Mouse (Mus musculus): ENCODE measurements around the gene Mtrex.

The Mtrex gene

GRCm38 (mm10) chr13:112870039-112870690 lies 57.0 kb downstream of the Mtrex start:
- DNase-seq (ENCODE audit: low read depth, low spot score), result no peak

GRCm38 (mm10) chr13:112867381-112867780 lies 59.8 kb downstream of the Mtrex start:
- no peak for DNase-seq (ENCODE audit: low read depth, low spot score)

GRCm38 (mm10) chr13:112866782-112867181 lies 60.4 kb downstream of the Mtrex start:
- no peak for DNase-seq (ENCODE audit: low read depth, low spot score)

- no peak for DNase-seq (ENCODE audit: low read depth, low spot score)
Measured at GRCm38 (mm10) chr13:112862978-112863677, 64.1 kb downstream of the Mtrex start.

GRCm38 (mm10) chr13:112862342-112862741 lies 64.9 kb downstream of the Mtrex start:
- no peak for DNase-seq (ENCODE audit: low read depth, low spot score)

GRCm38 (mm10) chr13:112861825-112862306 lies 65.3 kb downstream of the Mtrex start:
- no peak for DNase-seq (ENCODE audit: low read depth, low spot score)

GRCm38 (mm10) chr13:112860911-112861310 lies 66.3 kb downstream of the Mtrex start:
- no peak for DNase-seq (ENCODE audit: low read depth, low spot score)

- no peak for DNase-seq (ENCODE audit: low read depth, low spot score)
Measured at GRCm38 (mm10) chr13:112860370-112860769, 66.8 kb downstream of the Mtrex start.

- DNase-seq (ENCODE audit: low read depth, low spot score), result no peak
Measured at GRCm38 (mm10) chr13:112859574-112860134, 67.5 kb downstream of the Mtrex start.

GRCm38 (mm10) chr13:112857921-112858320 lies 69.3 kb downstream of the Mtrex start:
- DNase-seq (ENCODE audit: low read depth, low spot score), result peak; percentile 35

- DNase-seq (ENCODE audit: low read depth, low spot score), result no peak
Measured at GRCm38 (mm10) chr13:112854402-112854801, 72.8 kb downstream of the Mtrex start.

GRCm38 (mm10) chr13:112853710-112854316 lies 73.4 kb downstream of the Mtrex start:
- no peak for DNase-seq (ENCODE audit: low read depth, low spot score)

GRCm38 (mm10) chr13:112845931-112846330 lies 81.3 kb downstream of the Mtrex start:
- no peak for DNase-seq (ENCODE audit: low read depth, low spot score)

- no peak for DNase-seq (ENCODE audit: low read depth, low spot score)
Measured at GRCm38 (mm10) chr13:112840241-112841087, 86.7 kb downstream of the Mtrex start.

GRCm38 (mm10) chr13:112838562-112839232 lies 88.5 kb downstream of the Mtrex start:
- DNase-seq (ENCODE audit: low read depth, low spot score), result no peak

GRCm38 (mm10) chr13:112837621-112838155 lies 89.5 kb downstream of the Mtrex start:
- DNase-seq (ENCODE audit: low read depth, low spot score), result no peak

GRCm38 (mm10) chr13:112836951-112837350 lies 90.2 kb downstream of the Mtrex start:
- DNase-seq (ENCODE audit: low read depth, low spot score), result no peak

GRCm38 (mm10) chr13:112835113-112835512 lies 92.1 kb downstream of the Mtrex start:
- DNase-seq (ENCODE audit: low read depth, low spot score), result peak; percentile 48

- DNase-seq (ENCODE audit: low read depth, low spot score), result no peak
Measured at GRCm38 (mm10) chr13:112833895-112834263, 93.3 kb downstream of the Mtrex start.

GRCm38 (mm10) chr13:112833253-112833894 lies 93.8 kb downstream of the Mtrex start:
- DNase-seq (ENCODE audit: low read depth, low spot score), result no peak
